ENCODE assay signal across 8 mouse cellular contexts in the genomic region with DNA sequence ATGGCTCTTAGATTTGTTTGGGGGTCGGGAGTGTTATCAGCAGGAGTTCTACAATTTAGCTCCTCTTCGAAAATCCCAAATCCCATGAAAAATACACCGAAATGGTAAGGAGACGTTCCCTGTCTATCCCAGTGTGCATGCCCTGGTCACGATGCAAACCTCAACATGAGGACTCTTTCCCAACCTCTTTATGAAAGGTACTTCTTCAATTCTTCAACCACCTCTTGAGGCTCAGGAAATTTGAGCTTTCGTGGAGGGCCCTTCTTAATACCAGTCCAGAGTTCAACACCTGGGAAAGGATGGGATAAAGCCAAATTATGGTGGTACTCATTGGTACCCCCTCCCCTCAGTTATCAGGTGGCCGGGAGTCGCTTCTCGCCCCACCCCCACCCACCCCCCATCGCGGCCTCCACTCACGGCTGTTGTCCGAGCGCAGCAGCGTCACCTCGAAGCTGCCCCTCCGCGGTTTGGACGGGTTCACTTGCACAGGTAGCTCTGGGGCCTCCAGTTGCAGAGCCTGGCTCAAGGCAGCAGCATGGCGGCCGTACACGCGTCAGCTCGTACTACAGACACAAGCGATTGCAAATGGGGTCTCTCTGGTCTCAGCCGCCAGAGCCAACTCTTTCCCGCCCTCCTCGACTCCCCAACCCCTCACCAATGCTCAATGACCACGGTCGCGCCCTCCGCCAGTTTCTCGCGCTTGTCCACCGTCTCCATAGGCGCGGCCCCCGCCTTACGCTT. TPM values are rescaled to one million over a fixed set of nuclear protein-coding genes. Genes with fewer than 3 reads are reported as not detected.
DNase-seq lines count a peak whose midpoint lies in the region; ATAC-seq and TF ChIP-seq lines count a peak whose summit lies in the region.

No protein-coding gene starts in this region.

- peak; percentile 53 for ATAC-seq in heart, embryonic 11.5 days (replicated peaks; ENCODE audit: insufficient number of reproducible peaks, low FRiP score, low TSS enrichment)
- peak; percentile 60 for ATAC-seq in erythroblast, adult 5-6 weeks (replicated peaks; ENCODE audit: low FRiP score, poor library complexity, severe bottlenecking)

- no peaks in the 10 kb centered on the region for H3K9me3 ChIP-seq in heart, embryonic 11.5 days (replicated peaks; ENCODE audit: control insufficient read depth, low read length)
- no peaks in the 10 kb centered on the region for H3K9me3 ChIP-seq in ES-E14 (ENCODE audit: control insufficient read depth, insufficient read depth, low read depth, low read length)
- no peaks in the 10 kb centered on the region for H3K9me3 ChIP-seq in megakaryocyte, embryonic 14.5 days

- 2% methylated on average over 39 of the region's 39 CpGs for WGBS in heart, embryonic 11.5 days (ENCODE audit: insufficient replicate concordance)

- H3K27me3 ChIP-seq in heart, embryonic 11.5 days (ENCODE audit: control insufficient read depth, insufficient read depth, low read length) = no peaks in the 10 kb centered on the region
- no peaks in the 10 kb centered on the region for H3K27me3 ChIP-seq in megakaryocyte, embryonic 14.5 days (replicated peaks)

- peak overlapping the region; percentile 90 for H3K4me3 ChIP-seq in heart, embryonic 11.5 days (ENCODE audit: low read depth, low read length)
- peak overlapping the region; percentile 88 to 99 for H3K4me3 ChIP-seq in ES-E14 (ENCODE audit: insufficient read depth in 1 of 2, low read depth in 1 of 2, low read length in 2 of 2, poor library complexity in 1 of 2, severe bottlenecking in 1 of 2)
- peak overlapping the region; percentile 97 for H3K4me3 ChIP-seq in megakaryocyte, embryonic 14.5 days (replicated peaks)

- peak overlapping the region; percentile 76 for H3K4me2 ChIP-seq in heart, embryonic 11.5 days

- peak overlapping the region; percentile 95 for H3K27ac ChIP-seq in heart, embryonic 11.5 days (ENCODE audit: low read depth, low read length)
- H3K27ac ChIP-seq in ES-E14 (ENCODE audit: insufficient read depth, low read depth, low read length, poor library complexity, severe bottlenecking) = peak overlapping the region; percentile 99

- H3K36me3 ChIP-seq in heart, embryonic 11.5 days (ENCODE audit: control insufficient read depth, insufficient read depth, low read length) = peaks cover 18% of the 10 kb centered on the region
- H3K36me3 ChIP-seq in ES-E14 (ENCODE audit: control insufficient read depth, insufficient read depth, low read length, poor library complexity, severe bottlenecking) = peaks cover 31% of the 10 kb centered on the region
- H3K36me3 ChIP-seq in megakaryocyte, embryonic 14.5 days (replicated peaks; ENCODE audit: low read length) = peaks cover 26% of the 10 kb centered on the region

- H3K9ac ChIP-seq in heart, embryonic 11.5 days (ENCODE audit: low read depth, low read length) = peak overlapping the region; percentile 98
- peak overlapping the region; percentile 100 for H3K9ac ChIP-seq in ES-E14 (ENCODE audit: insufficient read depth, low read depth, low read length, poor library complexity, severe bottlenecking)

- H3K4me1 ChIP-seq in heart, embryonic 11.5 days (ENCODE audit: control insufficient read depth, insufficient read depth, low read length) = peaks cover 10% of the 10 kb centered on the region; the same call in 1 of the 2 replicates
- peaks cover 0 to 3% of the 10 kb centered on the region in 2 experiments; a peak in 2 of 4 replicates for H3K4me1 ChIP-seq in ES-E14 (ENCODE audit: control insufficient read depth in 2 of 2, insufficient read depth in 2 of 2, low read length in 2 of 2, poor library complexity in 1 of 2)
- peaks cover 29% of the 10 kb centered on the region for H3K4me1 ChIP-seq in megakaryocyte, embryonic 14.5 days

- in situ Hi-C loops in ES-E14 (cut with MboI; ENCODE audit: low sequenced_read_pairs in 2 of 2, unreplicated experiment in 2 of 2) = loop anchor here in 1 of 2 experiments (10.0 kb wide), 1 partner anchor 205 kb away; no protein-coding TSS in a partner anchor

- DNase-seq in heart, postnatal 10 days = no peak
- DNase-seq in ES-E14 (ENCODE audit: low read depth, low spot score) = no peak
- peak; percentile 60 for DNase-seq in kidney, postnatal 10 days
- no peak for DNase-seq in right cerebral cortex, adult 18-20 months
- no peak for DNase-seq in layer of hippocampus, postnatal 36 days

- intact Hi-C loops in heart, postnatal 10 days (cut with DNase I) = no loop called here

TF ChIP-seq in ES-E14, 5 proteins besides CTCF, POLR2A, EP300 and RAD21:
- no peak for TF ChIP-seq ZC3H11A (IDR thresholded peaks at IDR 0.05; ENCODE audit: borderline replicate concordance, low read depth, low read length)
- no peak for TF ChIP-seq MAFK (IDR thresholded peaks at IDR 0.05; ENCODE audit: insufficient read depth, low read depth, low read length)
- no peak for TF ChIP-seq ZNF384 (IDR thresholded peaks at IDR 0.05; ENCODE audit: low read depth, low read length)
- TF ChIP-seq HCFC1 (IDR thresholded peaks at IDR 0.05; ENCODE audit: borderline replicate concordance, insufficient read depth, low read length) = no peak
- TF ChIP-seq CHD2 (IDR thresholded peaks at IDR 0.05; ENCODE audit: low read depth, low read length) = no peak

RNA-seq across cellular contexts. Expression of gene Selenoh, which starts 0.6 kb away (rescaled TPM):
- 298 and 299 TPM in 2 replicates for polyA plus RNA-seq in heart, embryonic 11.5 days (2014; fragmentation: Nextera tagmentation; extraction: Ambion mirVana)
- total RNA-seq in heart, postnatal 10 days (2021) = 10 to 100 TPM; 59.9 to 60.8 TPM
- 546 and 589 TPM in 2 replicates for total RNA-seq in ES-E14 (2012; rRNA removed)
- 42.3 and 58.3 TPM in 2 replicates for total RNA-seq in erythroblast, adult 5-6 weeks (2015; ENCODE audit: low replicate concordance)
- total RNA-seq in erythroblast, adult 5-6 weeks (2017; ENCODE audit: low replicate concordance) = 23.3 and 23.4 TPM in 2 replicates
- polyA plus RNA-seq in megakaryocyte, embryonic 14.5 days (2012; ENCODE audit: insufficient read depth, low replicate concordance) = 72.9 and 130 TPM in 2 replicates
- total RNA-seq in layer of hippocampus, postnatal 36 days (2021) = 10 to 100 TPM; 26.7 to 28.3 TPM

RNA-seq across cellular contexts. Expression of gene Gm28635, which starts 7.8 kb away (rescaled TPM):
- polyA plus RNA-seq in heart, embryonic 11.5 days (2014; fragmentation: Nextera tagmentation; extraction: Ambion mirVana) = not detected in 2 replicates
- total RNA-seq in heart, postnatal 10 days (2021) = 10 to 100 TPM in 1 of 2 experiments, 1 to 10 TPM in 1; 9.6 to 11.7 TPM
- 1.1 and 2.7 TPM in 2 replicates for total RNA-seq in ES-E14 (2012; rRNA removed)
- not detected in 2 replicates for total RNA-seq in erythroblast, adult 5-6 weeks (2015; ENCODE audit: low replicate concordance)
- total RNA-seq in erythroblast, adult 5-6 weeks (2017; ENCODE audit: low replicate concordance) = 1.8 TPM in 1 of 2 replicates, not detected in the other
- not detected in 2 replicates for polyA plus RNA-seq in megakaryocyte, embryonic 14.5 days (2012; ENCODE audit: insufficient read depth, low replicate concordance)
- total RNA-seq in layer of hippocampus, postnatal 36 days (2021) = 1 to 10 TPM; 3.8 to 3.9 TPM

RNA-seq across cellular contexts. Expression of gene Med19, which starts 8.2 kb away (rescaled TPM):
- polyA plus RNA-seq in heart, embryonic 11.5 days (2014; fragmentation: Nextera tagmentation; extraction: Ambion mirVana) = 41.8 and 42.1 TPM in 2 replicates
- 10 to 100 TPM; 15.1 to 17.8 TPM for total RNA-seq in heart, postnatal 10 days (2021)
- total RNA-seq in ES-E14 (2012; rRNA removed) = 17.1 and 31.4 TPM in 2 replicates
- 14.0 and 24.7 TPM in 2 replicates for total RNA-seq in erythroblast, adult 5-6 weeks (2015; ENCODE audit: low replicate concordance)
- total RNA-seq in erythroblast, adult 5-6 weeks (2017; ENCODE audit: low replicate concordance) = 12.0 and 18.8 TPM in 2 replicates
- 8.7 and 9.7 TPM in 2 replicates for polyA plus RNA-seq in megakaryocyte, embryonic 14.5 days (2012; ENCODE audit: insufficient read depth, low replicate concordance)
- 10 to 100 TPM; 29.5 to 32.2 TPM for total RNA-seq in layer of hippocampus, postnatal 36 days (2021)

RNA-seq across cellular contexts. Expression of gene Tmx2, which starts 8.9 kb away (rescaled TPM):
- 144 and 175 TPM in 2 replicates for polyA plus RNA-seq in heart, embryonic 11.5 days (2014; fragmentation: Nextera tagmentation; extraction: Ambion mirVana)
- 100 to 1,000 TPM; 109 to 134 TPM for total RNA-seq in heart, postnatal 10 days (2021)
- total RNA-seq in ES-E14 (2012; rRNA removed) = 160 and 193 TPM in 2 replicates
- 17.8 and 29.0 TPM in 2 replicates for total RNA-seq in erythroblast, adult 5-6 weeks (2015; ENCODE audit: low replicate concordance)
- total RNA-seq in erythroblast, adult 5-6 weeks (2017; ENCODE audit: low replicate concordance) = 18.9 and 19.5 TPM in 2 replicates
- polyA plus RNA-seq in megakaryocyte, embryonic 14.5 days (2012; ENCODE audit: insufficient read depth, low replicate concordance) = 2.4 TPM in 1 of 2 replicates, not detected in the other
- total RNA-seq in layer of hippocampus, postnatal 36 days (2021) = 100 to 1,000 TPM; 225 to 252 TPM

RNA-seq across cellular contexts. Expression of gene Btbd18, which starts 11.1 kb away (rescaled TPM):
- 0.14 and 0.20 TPM in 2 replicates for polyA plus RNA-seq in heart, embryonic 11.5 days (2014; fragmentation: Nextera tagmentation; extraction: Ambion mirVana)
- not detected for total RNA-seq in heart, postnatal 10 days (2021)
- total RNA-seq in ES-E14 (2012; rRNA removed) = 3.2 and 3.6 TPM in 2 replicates
- total RNA-seq in erythroblast, adult 5-6 weeks (2015; ENCODE audit: low replicate concordance) = not detected in 2 replicates
- not detected in 2 replicates for total RNA-seq in erythroblast, adult 5-6 weeks (2017; ENCODE audit: low replicate concordance)
- 0.02 TPM in 1 of 2 replicates, not detected in the other for polyA plus RNA-seq in megakaryocyte, embryonic 14.5 days (2012; ENCODE audit: insufficient read depth, low replicate concordance)
- not detected for total RNA-seq in layer of hippocampus, postnatal 36 days (2021)
